Mouse (Mus musculus) forebrain, embryonic 11.5 days (tissue): ENCODE data around the gene Tmem107. TPM values are rescaled to one million over a fixed set of nuclear protein-coding genes. Genes with fewer than 3 reads are reported as not detected.

Experiments
- ATAC-seq: fragments of 200-750 bp; cut with Nextera tagmentation; replicated peaks from 2 replicates; pipeline ENCODE4 v1.8.0; 2017; ENCODE audit warnings: moderate TSS enrichment; ENCODE audit not compliant: low FRiP score
- DNase-seq: peaks from one replicate; pipeline ENCODE4 v3.0.0-alpha.2; 2017; ENCODE audit warnings: low spot score
- H3K27ac ChIP-seq: fragments of 300-500 bp; sonication (generic); 2 replicates; pipeline ENCODE4 v1.5.1; 2014; ENCODE audit warnings: low read depth, low read length
- H3K27me3 ChIP-seq: fragments of 300-500 bp; sonication (generic); 2 replicates; pipeline ENCODE4 v1.6.1; 2014; ENCODE audit warnings: mild to moderate bottlenecking, low read length, mixed read lengths; ENCODE audit not compliant: control insufficient read depth, insufficient read depth
- H3K36me3 ChIP-seq: fragments of 300-500 bp; sonication (generic); 2 replicates; pipeline ENCODE4 v1.6.1; 2014; ENCODE audit warnings: mild to moderate bottlenecking, low read length, moderate library complexity, mixed read lengths; ENCODE audit not compliant: control insufficient read depth, insufficient read depth
- H3K4me1 ChIP-seq: fragments of 300-500 bp; sonication (generic); replicated peaks from 2 replicates; pipeline ENCODE4 v1.6.1; 2014; ENCODE audit warnings: low read length, mixed read lengths; ENCODE audit not compliant: control insufficient read depth, insufficient read depth
- H3K4me2 ChIP-seq: fragments of 300-500 bp; sonication (generic); 2 replicates; pipeline ENCODE4 v1.6.1; 2014; ENCODE audit warnings: low read depth, mild to moderate bottlenecking, low read length, moderate library complexity, mixed read lengths; ENCODE audit not compliant: severe bottlenecking
- H3K4me3 ChIP-seq: fragments of 300-500 bp; sonication (generic); 2 replicates; pipeline ENCODE4 v1.5.1; 2014; ENCODE audit warnings: low read depth, low read length
- H3K9ac ChIP-seq: fragments of 300-500 bp; sonication (generic); 2 replicates; pipeline ENCODE4 v1.6.1; 2014; ENCODE audit warnings: low read length
- H3K9me3 ChIP-seq: fragments of 300-500 bp; sonication (generic); 2 replicates; pipeline ENCODE4 v1.6.1; 2016; ENCODE audit warnings: low read length, mixed read lengths; ENCODE audit not compliant: control insufficient read depth
- WGBS: fragments of 180-500 bp; shearing (Covaris S2); extraction: QIAGEN DNeasy Blood & Tissue Kit; methylation state at CpG from one replicate; pipeline ENCODE4 v1.1.7; 2014; 5-methylcytosine and 5-hydroxymethylcytosine counted together
- polyA plus RNA-seq: library from polyadenylated mRNA; unstranded; fragments of >200 nt; fragmentation: Nextera tagmentation; extraction: Ambion mirVana; gene quantifications from 2 replicates; pipeline ENCODE4 v1.2.1, GENCODE M21; 2014

Gene Tmem107
- polyA plus RNA-seq, 1 experiment from 2014 or later = 60.3 TPM

DNA sequence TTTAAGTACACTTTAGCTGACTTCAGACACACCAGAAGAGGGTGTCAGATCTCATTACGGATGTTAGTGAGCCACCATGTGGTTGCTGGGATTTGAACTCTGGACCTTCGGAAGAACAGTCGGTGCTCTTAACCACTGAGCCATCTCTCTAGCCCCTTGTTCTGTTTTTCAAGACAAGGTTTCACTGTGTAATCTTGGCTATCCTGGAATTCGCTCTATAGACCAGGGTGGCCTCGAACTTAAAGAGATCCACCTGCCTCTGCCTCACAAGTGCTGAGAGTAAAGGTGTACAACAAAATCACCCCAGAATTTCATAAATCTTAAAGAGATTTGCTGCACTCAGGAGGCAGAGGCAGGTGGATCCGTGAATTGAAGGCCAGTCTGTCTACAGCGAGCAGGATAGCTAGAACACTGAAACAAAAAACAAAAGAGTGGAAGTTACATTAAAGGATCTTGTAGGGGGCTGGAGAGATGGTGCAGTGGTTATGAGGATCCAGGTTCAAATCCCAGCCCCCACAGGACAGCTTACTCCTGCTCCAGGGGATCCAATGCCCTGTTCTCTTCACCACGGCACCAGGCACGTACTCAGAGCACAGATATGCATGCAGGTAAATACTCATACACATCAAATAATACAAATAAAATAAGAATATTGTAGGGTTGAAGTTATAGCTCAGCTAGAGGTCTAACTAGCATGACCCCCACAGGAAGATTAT lies 5.3 kb downstream of the Tmem107 start:
- no peak overlapping the region for H3K27ac ChIP-seq
- H3K9ac ChIP-seq = no peak overlapping the region
- H3K9me3 ChIP-seq = no peaks in the 10 kb centered on the region
- peaks cover 5% of the 10 kb centered on the region; the same call in 1 of the 2 replicates for H3K4me1 ChIP-seq
- ATAC-seq (no peak), DNase-seq (no peak)
- no peaks in the 10 kb centered on the region for H3K27me3 ChIP-seq
- 45% methylated on average over 8 of the region's 9 CpGs for WGBS
- H3K4me3 ChIP-seq = no peak overlapping the region
- H3K4me2 ChIP-seq = no peak overlapping the region
- no peaks in the 10 kb centered on the region for H3K36me3 ChIP-seq

GRCm38 (mm10) chr11:69076572-69076971 lies 6.0 kb downstream of the Tmem107 start:
- no peak for ATAC-seq
- H3K4me3 ChIP-seq = no peak overlapping the region
- no peak overlapping the region for H3K27ac ChIP-seq
- peaks cover 5% of the 10 kb centered on the region; the same call in 1 of the 2 replicates for H3K4me1 ChIP-seq
- no peaks in the 10 kb centered on the region for H3K9me3 ChIP-seq
- H3K9ac ChIP-seq = no peak overlapping the region
- H3K27me3 ChIP-seq = no peaks in the 10 kb centered on the region
- DNase-seq = no peak
- WGBS = 77% methylated on average over 5 of the region's 5 CpGs
- H3K4me2 ChIP-seq = no peak overlapping the region
- H3K36me3 ChIP-seq = no peaks in the 10 kb centered on the region

DNA sequence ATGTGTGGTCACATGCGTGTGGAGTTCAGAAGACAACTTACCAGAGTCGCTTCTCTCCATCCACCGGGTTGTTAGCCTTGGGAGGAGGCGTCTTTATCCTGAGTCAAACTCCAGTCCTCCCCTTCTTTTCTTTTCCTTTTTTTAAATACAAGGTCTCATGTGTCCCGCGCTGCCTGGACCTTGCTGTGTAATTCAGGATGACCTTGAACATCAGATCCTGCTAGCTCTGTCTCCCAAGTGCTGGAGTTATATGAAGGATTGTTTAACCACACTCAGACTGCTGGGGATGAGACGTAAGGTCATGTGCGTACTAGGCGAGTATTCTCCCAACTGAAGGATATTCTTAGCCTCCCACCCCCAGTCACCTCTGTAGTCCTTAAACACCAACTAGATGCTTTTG lies 6.7 kb downstream of the Tmem107 start:
- no peaks in the 10 kb centered on the region for H3K9me3 ChIP-seq
- H3K27ac ChIP-seq = no peak overlapping the region
- no peak overlapping the region for H3K9ac ChIP-seq
- no peak overlapping the region for H3K4me2 ChIP-seq
- no peaks in the 10 kb centered on the region for H3K27me3 ChIP-seq
- H3K4me1 ChIP-seq = peaks cover 3% of the 10 kb centered on the region; the same call in 1 of the 2 replicates
- ATAC-seq = no peak
- no peak overlapping the region for H3K4me3 ChIP-seq
- H3K36me3 ChIP-seq = no peaks in the 10 kb centered on the region
- no peak for DNase-seq
- WGBS = 83% methylated on average over 9 of the region's 9 CpGs

DNA sequence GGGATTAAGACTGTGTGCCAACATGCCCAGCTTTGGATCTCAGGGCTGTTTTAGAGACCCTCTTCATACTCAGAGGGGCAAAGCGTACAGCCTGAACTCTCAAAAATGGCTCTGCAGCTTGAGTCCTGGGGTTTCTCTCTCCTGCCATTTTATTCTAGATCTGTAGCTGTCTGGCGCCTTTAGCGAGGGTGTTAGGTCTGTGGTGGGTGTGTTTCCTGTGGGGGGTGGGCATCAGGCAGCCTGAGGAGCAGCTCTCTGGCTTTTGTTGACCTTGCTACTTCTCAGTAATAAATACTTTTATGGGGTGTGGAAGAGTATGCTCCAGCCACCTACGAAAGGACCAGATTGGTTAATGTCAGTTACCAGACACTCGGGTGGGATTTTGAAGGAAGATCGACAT lies 7.4 kb downstream of the Tmem107 start:
- Histone ChIP-seq H3K4me2 (no peak overlapping the region), H3K4me1 (no peaks in the 10 kb centered on the region), H3K36me3 (no peaks in the 10 kb centered on the region), H3K9ac (no peak overlapping the region), H3K9me3 (no peaks in the 10 kb centered on the region), H3K4me3 (no peak overlapping the region), H3K27me3 (no peaks in the 10 kb centered on the region), H3K27ac (no peak overlapping the region)
- DNase-seq (no peak), ATAC-seq (no peak)
- WGBS = 86% methylated on average over 6 of the region's 6 CpGs

DNA sequence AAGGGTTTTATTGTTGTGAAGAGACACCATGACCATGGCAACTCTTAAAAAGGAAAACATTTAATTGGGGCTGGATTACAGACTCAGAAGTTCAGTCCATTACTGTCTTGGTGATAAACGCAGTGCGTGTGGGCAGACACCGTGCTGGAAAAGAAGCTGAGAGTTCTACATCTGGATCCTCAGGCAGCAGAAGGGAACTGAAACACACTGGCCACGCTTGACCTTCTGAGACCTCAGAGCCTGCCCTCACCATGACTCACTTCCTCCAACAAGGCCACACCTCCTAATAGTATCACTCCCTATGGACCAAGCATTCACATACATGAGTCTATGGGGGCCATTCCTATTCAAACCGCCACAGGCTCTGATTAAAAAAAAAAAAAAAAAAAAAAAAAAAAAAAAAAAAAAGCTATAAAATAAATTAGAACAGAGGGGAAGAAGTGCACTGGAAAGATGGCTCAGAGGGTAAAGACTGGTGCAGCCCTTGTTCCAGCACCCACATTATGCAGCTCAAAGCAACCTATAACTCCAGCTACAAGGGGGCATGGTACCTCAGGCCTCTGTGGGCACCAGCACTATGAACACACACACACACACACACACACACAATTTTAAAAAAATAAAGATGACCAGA lies 8.3 kb downstream of the Tmem107 start:
- no peaks in the 10 kb centered on the region for H3K27me3 ChIP-seq
- H3K4me2 ChIP-seq = no peak overlapping the region
- WGBS = 83% methylated on average over 5 of the region's 5 CpGs
- no peaks in the 10 kb centered on the region for H3K4me1 ChIP-seq
- ATAC-seq = no peak
- H3K9me3 ChIP-seq = no peaks in the 10 kb centered on the region
- H3K4me3 ChIP-seq = no peak overlapping the region
- H3K36me3 ChIP-seq = no peaks in the 10 kb centered on the region
- DNase-seq = no peak
- H3K27ac ChIP-seq = no peak overlapping the region
- no peak overlapping the region for H3K9ac ChIP-seq

DNA sequence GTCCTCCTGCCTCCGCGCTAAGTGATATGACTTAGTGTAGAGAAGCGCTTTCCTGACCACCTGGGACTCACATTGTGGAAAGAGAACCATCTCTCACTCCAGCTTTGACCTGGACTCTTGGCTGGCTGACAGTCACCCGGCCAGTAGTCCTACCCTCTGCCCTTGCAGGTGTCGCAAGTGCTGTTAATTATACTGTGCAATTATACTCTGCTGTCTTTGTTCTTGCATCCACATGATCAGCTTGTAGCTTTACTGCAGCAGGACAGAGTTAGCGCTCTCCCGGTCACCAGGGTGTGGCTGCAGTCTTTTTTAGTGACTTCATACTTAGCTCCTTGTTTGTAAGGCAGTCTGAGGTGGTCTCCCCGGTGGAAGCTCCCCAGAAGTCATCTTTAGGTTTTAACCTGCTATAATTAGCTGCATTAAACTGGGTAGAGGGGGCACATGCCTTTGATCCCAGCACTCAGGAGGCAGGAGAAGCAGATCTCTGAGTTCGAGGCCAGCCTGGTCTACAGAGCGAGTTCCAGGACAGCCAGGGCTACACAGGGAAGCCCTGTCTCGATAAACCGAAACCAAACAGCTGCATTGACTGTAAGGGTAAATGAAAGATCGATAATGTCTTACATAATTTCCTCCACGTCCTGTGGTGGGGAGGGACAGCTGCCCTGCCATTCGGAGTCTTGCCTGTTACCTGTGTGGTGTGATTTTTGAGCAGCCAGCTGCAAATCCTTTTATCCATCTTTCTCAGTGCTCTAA lies 9.7 kb downstream of the Tmem107 start:
- no peaks in the 10 kb centered on the region for H3K9me3 ChIP-seq
- no peaks in the 10 kb centered on the region for H3K27me3 ChIP-seq
- H3K4me3 ChIP-seq = no peak overlapping the region
- ATAC-seq (no peak), DNase-seq (no peak)
- H3K9ac ChIP-seq = no peak overlapping the region
- no peaks in the 10 kb centered on the region for H3K36me3 ChIP-seq
- no peak overlapping the region for H3K27ac ChIP-seq
- 87% methylated on average over 15 of the region's 15 CpGs for WGBS
- H3K4me1 ChIP-seq = no peaks in the 10 kb centered on the region
- no peak overlapping the region for H3K4me2 ChIP-seq

DNA sequence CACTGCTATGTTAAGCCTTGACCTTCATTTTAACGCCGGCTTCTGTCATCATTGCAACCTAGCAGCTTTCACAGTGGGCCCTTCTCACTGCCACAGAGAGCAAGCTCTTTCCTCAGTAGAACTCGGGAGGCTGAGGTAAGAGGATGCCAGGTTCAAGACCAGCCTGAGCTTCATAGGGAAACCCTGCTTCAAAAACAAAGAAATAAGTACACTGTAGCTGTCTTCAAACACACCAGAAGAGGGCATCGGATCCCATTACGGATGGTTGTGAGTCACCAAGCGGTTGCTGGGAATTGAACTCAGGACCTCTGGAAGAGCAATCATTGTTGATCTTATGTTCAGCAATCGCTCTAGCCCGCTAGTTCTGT lies 10.2 kb downstream of the Tmem107 start:
- DNase-seq (no peak), ATAC-seq (no peak)
- no peaks in the 10 kb centered on the region for H3K4me1 ChIP-seq
- 90% methylated on average over 8 of the region's 8 CpGs for WGBS
- H3K4me2 ChIP-seq = no peak overlapping the region
- H3K27ac ChIP-seq = no peak overlapping the region
- H3K4me3 ChIP-seq = no peak overlapping the region
- no peak overlapping the region for H3K9ac ChIP-seq
- no peaks in the 10 kb centered on the region for H3K27me3 ChIP-seq
- H3K36me3 ChIP-seq = no peaks in the 10 kb centered on the region
- H3K9me3 ChIP-seq = no peaks in the 10 kb centered on the region

DNA sequence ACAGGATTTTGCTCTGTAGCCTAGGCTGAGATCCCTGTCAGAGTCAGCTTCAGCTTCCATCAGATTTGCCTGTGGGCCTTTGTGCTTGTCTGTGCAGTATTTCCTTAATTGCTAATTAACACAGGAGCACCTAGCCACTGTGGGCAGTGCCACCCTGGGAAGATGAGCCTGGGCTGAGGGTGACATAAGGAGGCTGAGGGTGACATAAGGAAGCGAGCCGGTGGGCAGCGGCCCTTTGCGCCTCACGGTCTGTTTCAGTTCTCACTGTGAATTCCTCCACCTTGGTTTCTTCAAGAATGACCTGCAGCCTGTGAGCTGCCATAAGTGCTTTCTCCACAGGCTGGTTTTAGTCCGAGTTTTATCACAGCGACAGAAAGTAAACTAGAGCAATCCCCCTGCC lies 11.0 kb downstream of the Tmem107 start:
- Histone ChIP-seq H3K27me3 (no peaks in the 10 kb centered on the region), H3K4me3 (no peak overlapping the region), H3K4me2 (no peak overlapping the region)

More for the DNA sequence above, 11.0 kb downstream of the Tmem107 start:
- no peak for DNase-seq
- H3K9me3 ChIP-seq = no peaks in the 10 kb centered on the region
- no peak overlapping the region for H3K27ac ChIP-seq
- H3K4me1 ChIP-seq = no peaks in the 10 kb centered on the region
- H3K36me3 ChIP-seq = no peaks in the 10 kb centered on the region
- no peak for ATAC-seq
- H3K9ac ChIP-seq = no peak overlapping the region
- 87% methylated on average over 7 of the region's 7 CpGs for WGBS
